Mouse (Mus musculus): ENCODE data around the gene Nsun2. TPM values are rescaled to one million over a fixed set of nuclear protein-coding genes. Genes with fewer than 3 reads are reported as not detected.

The Nsun2 gene
- polyA plus RNA-seq, 1 experiment: 92.2 TPM

GRCm38 (mm10) chr13:69524158-69524530 is 9.4 kb upstream of the Nsun2 start:
- DNase-seq (ENCODE audit: low read depth): no peak

DNA sequence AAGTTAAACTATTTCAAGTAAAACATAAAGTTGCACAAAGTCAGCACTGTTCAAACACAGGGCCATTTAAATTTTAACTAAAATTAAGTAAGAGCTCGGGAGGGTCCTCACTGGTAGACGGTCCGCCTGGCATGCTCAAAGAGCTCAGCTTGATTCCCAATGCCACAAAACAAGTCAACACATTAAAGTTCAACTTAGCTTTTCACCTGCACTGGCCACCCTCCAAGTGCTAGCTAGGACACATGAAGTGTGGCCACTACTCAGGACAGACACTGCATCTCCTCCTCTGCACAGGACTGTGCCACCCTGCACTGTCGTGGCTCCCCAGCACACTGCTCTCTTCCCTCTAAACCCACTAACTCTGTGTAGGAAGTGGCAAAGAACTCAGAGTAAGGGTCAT is 7.7 kb upstream of the Nsun2 start:
- no peak for DNase-seq (ENCODE audit: low read depth)

DNA sequence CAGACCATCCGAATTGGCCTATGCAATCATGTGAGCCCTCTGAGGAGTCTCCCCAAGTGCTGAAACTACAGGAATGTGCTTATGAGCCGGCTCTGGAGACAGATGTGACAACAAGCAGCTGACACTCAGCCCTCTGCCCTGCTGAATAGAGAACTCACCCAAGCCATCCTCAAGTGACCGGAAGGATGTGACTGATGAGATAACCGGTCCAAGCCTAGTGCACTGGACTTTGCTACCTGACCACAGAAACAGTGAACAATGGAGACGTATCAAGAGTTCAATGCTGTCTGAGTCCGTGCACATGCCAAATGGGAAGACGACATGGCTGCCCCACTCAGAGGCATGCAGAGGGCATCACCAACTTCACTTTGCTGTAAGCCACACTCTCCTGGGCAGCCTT is 5.0 kb upstream of the Nsun2 start:
- no peak for DNase-seq (ENCODE audit: low read depth)

GRCm38 (mm10) chr13:69530156-69530555 is 3.4 kb upstream of the Nsun2 start:
- DNase-seq (ENCODE audit: low read depth): no peak

DNA sequence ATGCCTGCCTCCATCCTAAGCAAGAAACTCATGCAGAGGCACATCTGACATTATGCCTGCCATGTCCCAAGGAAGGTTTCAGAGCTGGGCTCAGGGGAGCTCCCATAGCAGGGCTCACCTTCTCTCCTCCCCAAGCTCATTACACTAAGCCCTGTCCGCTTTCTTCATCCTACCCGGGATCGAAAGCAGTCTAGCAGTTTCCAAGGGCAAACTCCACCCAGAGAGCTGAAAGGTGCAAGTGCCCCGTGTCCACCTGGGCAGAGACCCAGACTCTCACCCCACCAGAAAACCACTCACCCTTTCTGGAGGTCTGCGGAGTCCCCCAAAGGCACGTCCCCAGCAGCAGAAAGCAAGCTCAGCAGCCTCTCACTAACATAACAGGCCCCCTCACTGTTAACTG is 2.6 kb upstream of the Nsun2 start:
- no peak for DNase-seq (ENCODE audit: low read depth)

DNA sequence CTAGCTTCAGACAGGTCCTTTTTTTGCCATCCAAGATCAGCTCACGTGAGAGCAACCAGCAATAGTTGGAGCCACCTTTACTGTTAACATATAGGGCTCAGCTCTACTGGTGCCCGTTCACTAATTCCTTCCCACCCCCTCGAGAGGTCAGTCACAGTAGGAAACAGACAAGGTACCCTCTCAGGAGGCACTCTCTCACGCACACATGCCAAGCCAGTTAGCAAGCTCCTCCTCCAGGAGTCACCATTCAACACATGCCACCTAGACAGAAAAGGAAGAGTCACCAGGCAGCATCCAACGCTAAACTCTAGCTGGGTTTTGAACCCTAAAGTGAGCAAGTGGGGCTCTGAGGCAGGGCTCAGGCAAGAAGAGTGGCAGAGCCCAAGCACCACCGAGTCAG is 2.1 kb upstream of the Nsun2 start:
- no peak for DNase-seq (ENCODE audit: low read depth)

GRCm38 (mm10) chr13:69532101-69532892 is 1.2 kb upstream of the Nsun2 start:
- no peak for DNase-seq (ENCODE audit: low read depth)

DNA sequence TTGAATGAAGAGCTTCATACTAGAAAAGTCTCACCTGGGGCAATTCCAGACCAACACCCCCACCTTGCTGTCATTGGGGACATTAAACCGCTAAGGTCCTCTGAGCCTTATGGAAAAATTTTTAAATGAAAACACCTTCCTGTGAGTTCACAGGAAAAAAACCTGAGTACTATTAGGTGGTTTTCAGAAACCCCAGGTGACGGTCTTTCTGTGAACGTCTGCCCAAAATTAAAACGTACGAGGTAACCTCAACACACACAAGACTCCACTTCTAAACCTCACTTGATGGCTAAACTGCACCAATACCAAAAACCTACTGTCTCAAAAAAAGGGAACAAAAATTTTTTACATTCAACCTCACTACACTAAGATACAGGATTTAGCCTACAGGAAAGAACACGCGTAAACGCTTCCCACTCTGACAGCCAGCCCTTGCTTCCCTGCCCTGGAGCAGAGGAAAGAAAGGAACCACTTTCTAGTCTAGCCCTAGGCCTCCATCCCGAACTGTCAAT is 597 bp upstream of the Nsun2 start:
- DNase-seq (ENCODE audit: low read depth): no peak

DNA sequence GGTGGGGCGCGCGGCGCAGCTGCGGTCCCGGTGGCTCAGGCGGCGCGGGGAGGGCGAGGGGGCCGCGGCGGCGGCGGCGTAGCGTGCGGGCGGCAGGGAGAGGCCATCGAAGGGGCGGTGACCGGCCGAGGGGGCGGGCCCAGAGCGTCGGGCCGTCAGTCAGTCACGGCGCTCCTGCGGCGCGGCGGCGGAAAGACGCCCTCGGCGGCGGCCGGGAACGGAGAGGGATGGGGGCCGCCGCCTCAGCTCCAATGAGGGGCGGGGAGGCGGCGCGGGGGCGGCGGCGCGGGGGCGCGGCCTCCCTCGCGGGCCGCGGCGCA is 748 bp downstream of the Nsun2 start, which contains the start of gene Tent4a:
Gene Tent4a (minus strand): TSS at position 284 of the 320 bp plus-strand sequence.
- DNase-seq (ENCODE audit: low read depth): no peak

DNA sequence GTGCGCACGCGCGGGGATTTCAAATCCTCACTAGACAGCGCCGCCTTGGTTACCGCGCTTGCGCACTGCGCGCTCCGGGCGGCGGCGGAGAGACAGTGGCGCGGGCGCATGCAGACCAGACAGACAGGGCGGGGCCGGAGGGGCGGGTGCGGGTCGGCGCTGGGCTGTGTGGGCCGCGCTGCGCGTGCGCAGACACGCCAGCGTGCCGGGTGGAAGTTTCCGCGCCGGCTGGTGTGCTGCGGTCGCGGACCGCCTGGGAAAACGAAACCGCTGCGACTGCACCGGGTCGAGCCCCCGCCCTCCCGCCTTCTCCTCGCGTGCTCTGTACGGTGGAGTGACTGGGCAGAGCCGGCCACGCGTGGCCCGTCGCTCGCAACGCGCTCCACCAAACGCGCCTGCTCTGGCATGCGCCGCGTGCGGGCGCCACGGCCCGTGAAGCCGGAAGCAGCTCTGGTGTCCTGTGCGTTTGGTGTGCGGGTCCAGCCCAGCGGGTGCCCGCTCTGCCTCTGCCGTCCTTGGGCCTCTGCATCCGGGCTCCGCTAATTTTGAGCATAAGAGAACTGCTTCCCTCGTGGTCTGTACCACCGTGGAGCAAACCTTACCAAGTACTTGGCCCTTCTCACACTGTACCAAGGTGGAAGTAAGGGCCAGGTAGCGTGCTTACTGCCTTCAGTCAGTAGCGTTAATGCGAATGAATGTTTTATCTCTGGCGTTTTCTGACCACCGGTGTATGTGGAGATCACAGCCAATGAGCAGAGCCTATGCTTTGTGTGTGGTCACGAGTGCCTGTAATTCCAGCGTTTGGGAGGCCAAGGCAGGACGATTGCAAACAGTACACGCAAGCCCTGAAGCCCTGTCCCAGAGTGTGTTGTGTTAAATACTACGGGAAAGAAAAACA is 1.4 kb downstream of the Nsun2 start:
- no peak for DNase-seq (ENCODE audit: low read depth)

- DNase-seq (ENCODE audit: low read depth): no peak
Measured at GRCm38 (mm10) chr13:69536021-69536420, 2.5 kb downstream of the Nsun2 start.

DNA sequence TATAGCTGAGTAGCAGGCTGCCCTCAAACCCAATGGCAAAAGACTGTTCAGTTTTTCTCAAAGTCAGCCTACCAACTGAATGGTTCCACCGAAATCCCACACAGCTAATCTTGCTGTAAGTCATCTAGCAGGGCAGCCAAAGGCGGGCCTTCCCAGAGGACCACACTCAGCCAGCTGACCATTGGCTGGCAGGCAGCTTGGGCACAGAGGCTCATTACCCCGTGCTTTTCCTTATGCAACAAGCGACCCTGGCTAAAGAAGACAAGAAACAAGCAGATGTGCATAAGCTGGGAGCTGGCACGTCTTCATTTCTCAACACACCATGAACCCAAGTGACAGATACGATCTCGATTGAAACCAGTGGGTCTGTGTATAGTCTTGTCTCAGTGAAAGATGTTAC is 3.8 kb downstream of the Nsun2 start:
- DNase-seq (ENCODE audit: low read depth): no peak

GRCm38 (mm10) chr13:69538327-69538726 is 4.8 kb downstream of the Nsun2 start:
- no peak for DNase-seq (ENCODE audit: low read depth)

GRCm38 (mm10) chr13:69541209-69541608 is 7.7 kb downstream of the Nsun2 start:
- no peak for DNase-seq (ENCODE audit: low read depth)

GRCm38 (mm10) chr13:69541776-69542175 is 8.2 kb downstream of the Nsun2 start:
- no peak for DNase-seq (ENCODE audit: low read depth)

DNA sequence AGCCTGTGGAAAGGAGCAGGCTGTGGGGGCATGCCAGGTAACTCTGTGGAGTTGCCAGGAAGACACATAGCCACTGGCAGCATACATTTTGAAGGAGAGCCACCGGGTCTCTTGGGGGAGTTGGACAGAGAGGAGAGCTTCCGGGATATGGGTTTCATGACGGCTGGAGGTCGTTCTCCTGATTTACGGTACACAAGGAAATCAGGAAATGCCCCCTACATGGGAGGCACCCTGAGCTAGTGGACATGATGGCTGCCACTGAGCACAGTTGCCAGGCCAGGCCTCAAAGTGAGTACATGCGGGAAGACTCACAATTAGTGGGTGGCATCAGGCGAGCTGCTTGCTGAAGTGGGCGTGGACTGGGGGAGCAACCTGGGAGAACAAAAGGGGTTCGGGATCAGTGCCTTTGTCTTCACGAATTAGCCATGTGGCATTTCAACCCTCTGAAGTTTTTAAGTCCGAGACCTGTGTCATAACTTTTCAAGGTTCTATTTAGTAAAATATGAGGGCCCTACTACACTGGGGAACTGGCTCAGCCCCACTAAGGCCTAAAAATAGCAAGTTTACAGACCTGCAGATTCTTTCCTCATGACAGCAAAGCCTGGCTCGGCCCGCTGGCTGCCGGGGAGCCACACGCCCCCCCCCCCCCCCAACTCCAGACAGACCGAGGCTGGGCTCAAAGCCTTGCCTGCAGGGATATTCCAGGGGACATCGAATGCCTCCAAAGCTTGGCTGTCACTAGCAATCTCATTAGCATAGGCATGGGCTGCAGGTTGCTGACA is 9.2 kb downstream of the Nsun2 start:
- DNase-seq (ENCODE audit: low read depth): no peak

DNA sequence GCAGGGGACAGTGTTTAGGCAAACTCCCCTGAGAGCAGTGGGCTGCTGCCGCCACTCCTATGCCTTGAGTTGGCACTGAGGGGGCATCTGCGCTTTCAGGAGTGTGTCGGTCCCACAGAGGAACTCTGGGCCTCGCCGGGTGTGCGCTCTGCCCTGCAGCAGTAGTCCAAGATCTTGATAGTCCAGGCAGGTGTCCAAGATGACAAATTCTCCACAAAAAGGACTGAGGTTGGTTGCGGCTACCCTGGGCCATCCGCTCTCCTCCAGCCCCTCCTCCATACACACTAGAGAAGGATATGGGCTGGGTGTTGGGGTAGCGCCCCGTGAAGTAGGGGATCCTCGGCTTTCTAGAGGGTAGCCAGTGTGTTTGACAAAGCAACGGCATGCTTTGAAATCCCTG is 10.0 kb downstream of the Nsun2 start:
- no peak for DNase-seq (ENCODE audit: low read depth)

GRCm38 (mm10) chr13:69545019-69545418 is 11.5 kb downstream of the Nsun2 start:
- no peak for DNase-seq (ENCODE audit: low read depth)

- DNase-seq (ENCODE audit: low read depth): no peak
Measured at GRCm38 (mm10) chr13:69547488-69548180, 14.1 kb downstream of the Nsun2 start.

DNA sequence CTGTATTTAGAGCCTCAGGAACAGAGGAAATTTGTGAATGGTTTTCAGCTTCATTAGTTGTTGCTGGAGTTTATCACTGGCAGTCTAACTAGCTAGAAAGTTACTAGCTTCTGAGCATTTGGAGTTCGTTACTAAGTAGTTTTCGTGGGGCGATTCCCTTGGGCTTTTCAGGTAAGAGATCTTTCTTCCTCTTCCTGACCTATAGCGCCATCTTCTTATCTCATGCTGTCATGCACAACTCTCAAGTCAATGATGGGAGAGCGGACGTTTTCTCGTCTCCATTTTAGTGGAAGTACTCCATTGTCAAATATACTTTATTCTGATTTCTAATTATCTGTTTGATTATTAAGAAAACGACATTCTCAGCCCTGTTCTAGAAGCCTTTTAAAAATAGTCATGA is 16.4 kb downstream of the Nsun2 start:
- DNase-seq (ENCODE audit: low read depth): no peak

DNA sequence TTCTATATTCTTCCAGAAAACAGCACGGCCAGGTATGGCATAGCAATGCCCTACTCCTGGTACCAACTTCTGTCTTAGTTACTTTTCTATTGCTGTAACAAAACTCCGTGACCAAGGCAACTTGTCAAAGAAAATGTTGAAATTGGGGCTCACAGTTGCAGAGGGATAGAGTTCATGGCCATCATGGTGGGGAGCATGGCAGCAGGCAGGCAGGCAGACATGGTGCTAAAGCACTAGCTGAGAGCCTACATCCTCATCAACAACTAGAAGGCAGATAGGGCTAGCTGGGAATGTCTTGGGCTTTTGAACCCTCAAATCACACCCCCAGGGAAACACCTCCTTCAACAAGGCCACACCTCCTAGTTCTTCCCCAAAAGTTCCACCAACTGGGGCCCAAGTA is 17.3 kb downstream of the Nsun2 start:
- no peak for DNase-seq (ENCODE audit: low read depth)

GRCm38 (mm10) chr13:69553024-69553423 is 19.5 kb downstream of the Nsun2 start:
- DNase-seq (ENCODE audit: low read depth): no peak

All from gonadal fat pad, adult 2 months (tissue).